Mouse (Mus musculus): Measurements from ENCODE around the gene Ccnq.

GRCm38 (mm10) chr11:78724792-78725191 lies 26.7 kb downstream of the Ccnq start:
- TF ChIP-seq CTCF (IDR thresholded peaks at IDR 0.05; ENCODE audit: borderline replicate concordance, control insufficient read depth, extremely low read depth, insufficient read depth, low read length, poor library complexity) (no peak), POLR2A (IDR thresholded peaks at IDR 0.05; ENCODE audit: control insufficient read depth, extremely low read depth, insufficient read depth, low read length, poor library complexity) (no peak)
